Mouse (Mus musculus) lung, embryonic 14.5 days (tissue): Measurements from ENCODE around the gene Mtg2. TPM values are rescaled to one million over a fixed set of nuclear protein-coding genes. Genes with fewer than 3 reads are reported as not detected.

Experiments
- ATAC-seq: fragments of 200-750 bp; cut with Nextera tagmentation; 2 replicates; pipeline ENCODE4 v1.8.0; 2017; ENCODE audit warnings: mild to moderate bottlenecking, moderate TSS enrichment, moderate library complexity; ENCODE audit not compliant: insufficient read depth
- DNase-seq: peaks from one replicate; pipeline ENCODE4 v3.0.0-alpha.2; 2015
- H3K27ac ChIP-seq: fragments of 300-500 bp; sonication (generic); 2 replicates; pipeline ENCODE4 v1.5.1; 2014; ENCODE audit warnings: low read depth, mild to moderate bottlenecking, moderate library complexity
- H3K27me3 ChIP-seq: fragments of 300-500 bp; sonication (generic); 2 replicates; pipeline ENCODE4 v1.6.1; 2014; ENCODE audit warnings: low read length, control low read depth; ENCODE audit not compliant: insufficient read depth
- H3K36me3 ChIP-seq: fragments of 300-500 bp; sonication (generic); 2 replicates; pipeline ENCODE4 v1.6.1; 2014; ENCODE audit warnings: control low read depth; ENCODE audit not compliant: insufficient read depth
- H3K4me1 ChIP-seq: fragments of 300-500 bp; sonication (generic); 2 replicates; pipeline ENCODE4 v1.6.1; 2014; ENCODE audit warnings: antibody characterized with exemption, control low read depth; ENCODE audit not compliant: insufficient read depth
- H3K4me2 ChIP-seq: fragments of 300-500 bp; sonication (generic); 2 replicates; pipeline ENCODE4 v1.6.1; 2014; ENCODE audit warnings: mild to moderate bottlenecking
- H3K4me3 ChIP-seq: fragments of 300-500 bp; sonication (generic); 2 replicates; pipeline ENCODE4 v1.5.1; 2014; ENCODE audit warnings: low read depth, low read length
- H3K9ac ChIP-seq: fragments of 300-500 bp; sonication (generic); 2 replicates; pipeline ENCODE4 v1.6.1; 2014
- H3K9me3 ChIP-seq: fragments of 300-500 bp; sonication (generic); 2 replicates; pipeline ENCODE4 v1.6.1; 2016; ENCODE audit warnings: low read depth, low read length, control low read depth
- CTCF ChIP-seq: IDR thresholded peaks from 2 replicates; pipeline ENCODE4 v1.5.1; 2016; ENCODE audit warnings: antibody characterized with exemption, low read depth
- WGBS: fragments of 180-500 bp; shearing (Covaris S2); extraction: QIAGEN DNeasy Blood & Tissue Kit; methylation state at CpG from one replicate; pipeline ENCODE4 v1.1.7; 2014; 5-methylcytosine and 5-hydroxymethylcytosine counted together
- polyA plus RNA-seq: library from polyadenylated mRNA; unstranded; fragments of >200 nt; fragmentation: Nextera tagmentation; extraction: Ambion mirVana; gene quantifications from 2 replicates; pipeline ENCODE4 v1.2.1, GENCODE M21; 2014

Gene Mtg2
- polyA plus RNA-seq, 1 experiment from 2014 or later, result 23.4 TPM

DNA sequence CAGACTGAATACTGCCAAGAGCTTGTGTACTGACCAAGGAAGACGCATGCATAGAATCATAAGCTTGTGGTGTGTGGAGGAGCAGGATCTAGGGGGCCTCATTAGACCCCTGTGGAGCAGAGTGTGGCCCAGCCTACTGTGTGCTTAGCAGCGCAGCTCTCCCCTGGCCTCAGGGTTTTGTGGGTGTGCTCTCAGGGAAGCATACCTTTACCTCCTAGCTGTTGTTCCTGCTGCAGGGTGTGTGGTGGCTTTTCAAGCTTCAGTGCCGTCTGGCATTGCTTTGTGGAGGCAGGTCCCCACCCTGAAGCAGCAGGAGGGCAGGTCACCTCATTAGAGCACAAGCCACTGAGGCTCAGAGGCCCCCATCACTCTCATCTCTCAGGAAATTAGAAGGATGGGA, 7.2 kb downstream of the Mtg2 start:
- Histone ChIP-seq H3K4me2 (no peak overlapping the region), H3K36me3 (peaks cover 21% of the 10 kb centered on the region; the same call in 1 of the 2 replicates), H3K4me1 (no peaks in the 10 kb centered on the region), H3K27ac (no peak overlapping the region), H3K9me3 (no peaks in the 10 kb centered on the region), H3K4me3 (no peak overlapping the region), H3K27me3 (no peaks in the 10 kb centered on the region), H3K9ac (no peak overlapping the region)
- no peak for TF ChIP-seq CTCF
- ATAC-seq (no peak), DNase-seq (no peak)
- WGBS, result 69% methylated on average over 3 of the region's 3 CpGs

DNA sequence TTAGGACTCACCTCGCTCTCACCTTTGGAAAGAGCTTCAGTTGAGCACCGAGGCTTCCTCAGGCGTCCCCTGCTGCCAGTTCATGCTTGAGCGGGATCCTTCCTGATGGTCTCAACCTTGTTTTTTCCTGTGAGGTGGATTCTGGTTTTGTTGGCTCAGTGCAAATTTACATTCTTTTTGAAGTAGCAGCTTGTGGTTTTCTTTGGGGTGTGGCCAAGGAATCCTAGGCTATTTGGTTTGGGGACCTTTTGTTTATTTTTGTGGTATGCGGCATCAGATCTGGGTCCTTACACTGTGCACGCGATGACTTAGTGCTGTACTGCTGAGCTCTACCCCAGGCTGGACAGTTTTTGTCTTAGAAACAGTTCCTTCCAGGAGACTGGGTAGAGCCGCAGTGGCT, 10.3 kb downstream of the Mtg2 start:
- Histone ChIP-seq H3K27me3 (no peaks in the 10 kb centered on the region), H3K27ac (no peak overlapping the region), H3K4me3 (no peak overlapping the region), H3K9ac (no peak overlapping the region), H3K4me1 (no peaks in the 10 kb centered on the region), H3K36me3 (peaks cover 30% of the 10 kb centered on the region; the same call in 1 of the 2 replicates), H3K9me3 (no peaks in the 10 kb centered on the region), H3K4me2 (no peak overlapping the region)
- peak; percentile 18 for DNase-seq
- WGBS, result 75% methylated on average over 8 of the region's 8 CpGs
- ATAC-seq, result no peak
- TF ChIP-seq CTCF, result no peak

GRCm38 (mm10) chr2:180083063-180083462, 12.7 kb downstream of the Mtg2 start:
- Histone ChIP-seq H3K9ac (no peak overlapping the region), H3K4me2 (no peak overlapping the region), H3K36me3 (peaks cover 31% of the 10 kb centered on the region; the same call in 1 of the 2 replicates), H3K9me3 (no peaks in the 10 kb centered on the region), H3K27ac (no peak overlapping the region), H3K27me3 (no peaks in the 10 kb centered on the region), H3K4me1 (no peaks in the 10 kb centered on the region), H3K4me3 (no peak overlapping the region)
- DNase-seq, result no peak
- ATAC-seq, result no peak
- TF ChIP-seq CTCF, result no peak
- 90% methylated on average over 10 of the region's 10 CpGs for WGBS

DNA sequence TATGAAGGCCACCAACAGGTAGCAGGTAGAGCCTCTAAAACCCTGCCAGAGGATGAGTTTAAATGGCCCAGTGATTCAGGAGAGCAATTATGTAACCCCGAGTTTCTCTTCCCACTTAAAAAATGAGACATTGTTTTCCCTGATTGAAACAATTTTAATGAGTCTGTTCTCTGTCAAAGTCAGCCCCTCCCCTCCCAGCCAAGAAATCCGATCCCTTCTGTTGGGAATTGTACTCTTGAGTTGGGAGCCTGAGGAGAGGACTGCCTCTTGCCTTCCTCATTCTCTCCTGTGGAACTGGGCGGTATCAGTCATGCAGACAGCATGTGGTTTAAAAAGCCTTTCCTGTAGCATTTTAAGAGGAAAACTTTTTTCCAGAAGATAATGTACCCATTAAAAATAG, 14.2 kb downstream of the Mtg2 start:
- Histone ChIP-seq H3K36me3 (peaks cover 29% of the 10 kb centered on the region; the same call in 1 of the 2 replicates), H3K4me1 (no peaks in the 10 kb centered on the region), H3K9ac (no peak overlapping the region), H3K4me2 (no peak overlapping the region), H3K4me3 (no peak overlapping the region), H3K27ac (no peak overlapping the region), H3K27me3 (no peaks in the 10 kb centered on the region), H3K9me3 (no peaks in the 10 kb centered on the region)
- TF ChIP-seq CTCF, result no peak
- WGBS, result 19% methylated on average over 3 of the region's 3 CpGs
- DNase-seq (no peak), ATAC-seq (no peak)

DNA sequence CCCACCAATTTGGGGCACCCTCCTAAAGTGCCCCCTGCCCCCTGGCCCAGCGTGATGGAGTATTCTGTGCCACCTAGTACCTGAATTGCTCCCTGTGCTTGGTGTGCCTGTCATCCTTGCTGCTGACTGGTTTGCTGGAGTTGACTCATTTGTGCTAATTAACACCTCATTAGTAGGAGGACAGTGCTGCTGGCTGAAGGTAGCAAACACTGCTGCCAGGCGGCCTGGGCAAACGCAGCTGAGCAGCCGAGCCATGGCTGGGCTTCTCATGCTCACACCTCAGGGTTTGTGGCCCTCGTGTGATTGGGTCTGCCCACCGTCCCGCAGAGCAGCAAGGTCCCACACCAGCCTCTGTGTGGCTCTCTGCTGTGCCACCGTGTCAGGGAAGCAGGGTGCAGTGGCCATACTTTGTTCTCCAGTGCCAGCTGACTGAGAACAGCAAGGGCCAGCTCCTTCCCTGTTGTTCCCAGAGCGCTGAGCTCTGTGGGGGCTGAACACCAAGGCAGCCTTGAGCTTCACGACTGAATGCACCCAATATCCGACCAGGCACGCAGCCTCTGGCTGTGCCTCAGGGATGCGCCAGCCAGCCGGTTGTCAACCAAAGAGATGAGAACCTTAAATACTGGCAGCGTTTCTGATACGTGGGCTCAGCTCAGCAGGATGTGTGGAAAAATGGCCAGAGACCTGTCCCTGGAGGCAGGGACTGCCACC, 15.7 kb downstream of the Mtg2 start:
- ATAC-seq, result no peak
- WGBS, result 61% methylated on average over 16 of the region's 16 CpGs
- DNase-seq, result no peak

DNA sequence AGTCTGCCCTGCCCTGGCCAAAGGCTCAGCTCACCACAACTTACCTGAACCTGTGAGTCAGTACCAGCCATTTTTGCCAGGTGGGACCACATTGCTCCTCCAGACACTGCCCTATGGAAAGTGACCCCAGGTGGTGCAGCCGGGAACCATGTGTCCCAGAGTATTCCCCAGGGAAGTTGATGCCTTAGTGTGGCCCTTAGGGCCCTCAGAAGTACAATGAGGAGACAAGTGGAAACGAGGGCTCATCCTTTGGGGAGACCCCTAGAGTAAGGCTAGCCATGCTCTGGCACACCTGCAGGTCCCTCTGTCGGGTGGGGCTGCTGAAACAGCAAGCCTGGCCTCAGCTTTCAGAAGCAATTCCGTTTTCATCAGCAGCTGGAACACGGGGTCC, 16.2 kb downstream of the Mtg2 start:
- Histone ChIP-seq H3K27ac (no peak overlapping the region), H3K9ac (no peak overlapping the region), H3K27me3 (no peaks in the 10 kb centered on the region), H3K9me3 (no peaks in the 10 kb centered on the region), H3K4me2 (no peak overlapping the region), H3K4me3 (no peak overlapping the region), H3K4me1 (no peaks in the 10 kb centered on the region), H3K36me3 (peaks cover 29% of the 10 kb centered on the region; the same call in 1 of the 2 replicates)
- DNase-seq (no peak), ATAC-seq (no peak)
- 85% methylated on average over 5 of the region's 5 CpGs for WGBS
- TF ChIP-seq CTCF, result no peak

More for the DNA sequence above, 15.7 kb downstream of the Mtg2 start:
- TF ChIP-seq CTCF, result no peak
- H3K27me3 ChIP-seq, result no peaks in the 10 kb centered on the region
- H3K4me2 ChIP-seq, result no peak overlapping the region
- no peak overlapping the region for H3K27ac ChIP-seq
- H3K4me1 ChIP-seq, result no peaks in the 10 kb centered on the region
- H3K9me3 ChIP-seq, result no peaks in the 10 kb centered on the region
- H3K4me3 ChIP-seq, result no peak overlapping the region
- H3K36me3 ChIP-seq, result peaks cover 29% of the 10 kb centered on the region; the same call in 1 of the 2 replicates
- no peak overlapping the region for H3K9ac ChIP-seq

GRCm38 (mm10) chr2:180087472-180087871, 17.1 kb downstream of the Mtg2 start:
- H3K9ac ChIP-seq, result no peak overlapping the region
- H3K4me2 ChIP-seq, result no peak overlapping the region
- peaks cover 20% of the 10 kb centered on the region; the same call in 1 of the 2 replicates for H3K36me3 ChIP-seq
- ATAC-seq (no peak), DNase-seq (no peak)
- H3K27me3 ChIP-seq, result no peaks in the 10 kb centered on the region
- H3K4me1 ChIP-seq, result no peaks in the 10 kb centered on the region
- TF ChIP-seq CTCF, result 0 out of 2 replicates have a peak, but pooled peaks have one; percentile 23
- H3K27ac ChIP-seq, result no peak overlapping the region
- WGBS, result 85% methylated on average over 4 of the region's 4 CpGs
- H3K9me3 ChIP-seq, result no peaks in the 10 kb centered on the region
- no peak overlapping the region for H3K4me3 ChIP-seq
